Mouse (Mus musculus) intestine, embryonic 15.5 days (tissue): ENCODE data around the gene Nos1. TPM values are rescaled to one million over a fixed set of nuclear protein-coding genes. Genes with fewer than 3 reads are reported as not detected.

Experiments
- ATAC-seq: fragments of 200-750 bp; cut with Nextera tagmentation; 2 replicates; pipeline ENCODE4 v1.8.0; 2017; ENCODE audit warnings: moderate TSS enrichment, moderate library complexity
- H3K27ac ChIP-seq: fragments of 300-500 bp; sonication (generic); 2 replicates; pipeline ENCODE4 v1.5.1; 2015; ENCODE audit warnings: mild to moderate bottlenecking, inconsistent platforms
- H3K27me3 ChIP-seq: fragments of 300-500 bp; sonication (generic); replicated peaks from 2 replicates; pipeline ENCODE4 v1.6.1; 2015; ENCODE audit warnings: inconsistent platforms
- H3K36me3 ChIP-seq: fragments of 300-500 bp; sonication (generic); 2 replicates; pipeline ENCODE4 v1.6.1; 2015; ENCODE audit warnings: inconsistent platforms
- H3K4me1 ChIP-seq: fragments of 300-500 bp; sonication (generic); replicated peaks from 2 replicates; pipeline ENCODE4 v1.6.1; 2015; ENCODE audit warnings: inconsistent platforms
- H3K4me2 ChIP-seq: fragments of 300-500 bp; sonication (generic); replicated peaks from 2 replicates; pipeline ENCODE4 v1.6.1; 2015; ENCODE audit warnings: mild to moderate bottlenecking, inconsistent platforms
- H3K4me3 ChIP-seq: fragments of 300-500 bp; sonication (generic); replicated peaks from 2 replicates; pipeline ENCODE4 v1.5.1; 2015; ENCODE audit warnings: inconsistent platforms
- H3K9ac ChIP-seq: fragments of 300-500 bp; sonication (generic); 2 replicates; pipeline ENCODE4 v1.6.1; 2015; ENCODE audit warnings: inconsistent platforms
- H3K9me3 ChIP-seq: fragments of 300-500 bp; sonication (generic); 2 replicates; pipeline ENCODE4 v1.6.1; 2016; ENCODE audit warnings: inconsistent platforms
- WGBS: fragments of 180-500 bp; shearing (Covaris S2); methylation state at CpG from one replicate; pipeline ENCODE4 v1.1.7; 2015; 5-methylcytosine and 5-hydroxymethylcytosine counted together
- polyA plus RNA-seq: library from polyadenylated mRNA; unstranded; fragments of >200 nt; fragmentation: Nextera tagmentation; extraction: Ambion mirVana; gene quantifications from 2 replicates; pipeline ENCODE4 v1.2.1, GENCODE M21; 2015

Gene Nos1
- polyA plus RNA-seq, 1 experiment from 2014 or later, result 0.87 TPM

- Histone ChIP-seq H3K27me3 (no peaks in the 10 kb centered on the region), H3K4me3 (no peak overlapping the region), H3K27ac (no peak overlapping the region), H3K9me3 (no peaks in the 10 kb centered on the region), H3K4me1 (no peaks in the 10 kb centered on the region), H3K4me2 (no peak overlapping the region), H3K36me3 (no peaks in the 10 kb centered on the region), H3K9ac (no peak overlapping the region)
- WGBS, result 83% methylated on average over 11 of the region's 11 CpGs
- ATAC-seq, result no peak
These were observed 21.3 kb downstream of the Nos1 start for GRCm38 (mm10) chr5:117802071-117802521.

GRCm38 (mm10) chr5:117803551-117803950 is 22.7 kb downstream of the Nos1 start:
- H3K9me3 ChIP-seq, result no peaks in the 10 kb centered on the region
- H3K27ac ChIP-seq, result no peak overlapping the region
- WGBS, result 63% methylated on average over 7 of the region's 7 CpGs
- H3K4me3 ChIP-seq, result no peak overlapping the region
- H3K27me3 ChIP-seq, result no peaks in the 10 kb centered on the region
- H3K4me1 ChIP-seq, result no peaks in the 10 kb centered on the region
- ATAC-seq, result no peak
- H3K9ac ChIP-seq, result no peak overlapping the region
- no peaks in the 10 kb centered on the region for H3K36me3 ChIP-seq
- no peak overlapping the region for H3K4me2 ChIP-seq

- H3K36me3 ChIP-seq, result no peaks in the 10 kb centered on the region
- WGBS, result 95% methylated on average over 7 of the region's 7 CpGs
These were observed 30.1 kb downstream of the Nos1 start for GRCm38 (mm10) chr5:117810930-117811329.

DNA sequence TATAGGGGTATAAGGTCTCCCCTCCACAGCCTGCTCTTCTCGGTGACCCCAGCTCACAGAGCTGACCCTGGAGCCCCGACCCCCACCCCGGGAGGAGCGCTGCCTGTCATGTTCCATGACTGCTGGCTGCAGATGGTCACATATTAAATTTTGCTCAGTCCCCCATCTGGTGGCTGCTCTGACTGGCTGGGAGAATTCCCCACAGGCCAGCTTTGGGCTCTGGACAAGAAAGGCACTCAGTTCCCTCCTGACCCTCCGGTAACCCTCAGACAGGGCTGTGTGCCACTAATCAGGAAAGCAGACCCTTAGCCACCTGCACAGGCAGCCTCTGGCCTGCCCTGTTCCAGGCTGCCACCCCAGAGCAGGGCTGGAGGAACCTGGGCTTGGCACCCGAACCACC is 38.0 kb downstream of the Nos1 start:
- H3K9me3 ChIP-seq, result no peaks in the 10 kb centered on the region
- ATAC-seq, result no peak
- no peak overlapping the region for H3K27ac ChIP-seq
- no peak overlapping the region for H3K4me2 ChIP-seq
- no peaks in the 10 kb centered on the region for H3K27me3 ChIP-seq
- WGBS, result 78% methylated on average over 6 of the region's 6 CpGs
- no peaks in the 10 kb centered on the region for H3K36me3 ChIP-seq
- H3K4me1 ChIP-seq, result no peaks in the 10 kb centered on the region
- no peak overlapping the region for H3K4me3 ChIP-seq
- no peak overlapping the region for H3K9ac ChIP-seq

More at GRCm38 (mm10) chr5:117810930-117811329, 30.1 kb downstream of the Nos1 start:
- no peak overlapping the region for H3K27ac ChIP-seq
- H3K4me3 ChIP-seq, result no peak overlapping the region
- H3K4me2 ChIP-seq, result no peak overlapping the region
- H3K27me3 ChIP-seq, result no peaks in the 10 kb centered on the region
- H3K9ac ChIP-seq, result no peak overlapping the region
- H3K4me1 ChIP-seq, result no peaks in the 10 kb centered on the region
- ATAC-seq, result no peak
- H3K9me3 ChIP-seq, result no peaks in the 10 kb centered on the region

DNA sequence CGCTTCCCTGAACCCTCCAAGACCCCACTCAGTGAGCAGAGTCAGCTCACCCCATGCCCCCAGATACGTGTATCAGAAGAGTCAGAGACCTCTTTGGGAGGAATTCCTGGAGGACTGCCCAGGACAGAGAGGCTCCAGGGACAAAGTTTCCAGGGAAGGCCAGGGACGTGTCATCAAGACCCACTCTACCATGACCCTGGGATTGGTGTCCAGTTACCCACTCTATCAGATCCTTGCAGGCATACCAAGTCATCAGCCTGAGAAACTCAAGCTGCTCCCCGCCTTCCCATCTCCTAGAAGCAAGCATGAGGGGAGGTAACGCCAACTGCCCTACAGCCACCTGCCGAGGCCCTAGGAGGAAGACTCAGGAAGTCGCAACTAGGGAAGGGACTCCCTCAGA is 39.6 kb downstream of the Nos1 start:
- ATAC-seq, result no peak
- no peaks in the 10 kb centered on the region for H3K9me3 ChIP-seq

DNA sequence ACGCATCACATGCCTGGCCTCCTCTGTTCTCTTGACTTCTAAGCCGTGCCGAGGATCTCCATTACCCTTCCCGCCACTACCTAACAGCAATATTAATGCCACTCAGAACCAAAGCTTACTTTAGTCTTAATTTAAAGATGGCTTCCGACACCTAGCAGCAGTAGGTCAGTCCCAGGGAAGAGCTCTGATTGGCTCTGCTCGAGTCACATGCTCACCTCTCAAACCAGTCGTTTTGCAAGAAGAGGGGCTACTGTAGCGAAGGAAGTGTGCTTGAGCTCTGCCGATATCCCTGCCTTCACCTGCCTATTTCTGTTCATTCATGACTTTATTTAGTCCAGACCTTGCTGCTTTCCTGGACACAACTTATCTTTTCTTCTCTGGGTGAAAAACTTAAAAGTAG is 43.0 kb downstream of the Nos1 start:
- 90% methylated on average over 9 of the region's 9 CpGs for WGBS
- H3K4me1 ChIP-seq, result no peaks in the 10 kb centered on the region
- no peak overlapping the region for H3K4me2 ChIP-seq
- H3K27ac ChIP-seq, result no peak overlapping the region
- ATAC-seq, result no peak
- H3K36me3 ChIP-seq, result no peaks in the 10 kb centered on the region
- H3K9ac ChIP-seq, result no peak overlapping the region
- H3K4me3 ChIP-seq, result no peak overlapping the region
- H3K27me3 ChIP-seq, result no peaks in the 10 kb centered on the region
- no peaks in the 10 kb centered on the region for H3K9me3 ChIP-seq

More for the DNA sequence above, 39.6 kb downstream of the Nos1 start:
- Histone ChIP-seq H3K27me3 (no peaks in the 10 kb centered on the region), H3K4me1 (no peaks in the 10 kb centered on the region), H3K36me3 (no peaks in the 10 kb centered on the region), H3K4me2 (no peak overlapping the region), H3K9ac (no peak overlapping the region), H3K27ac (no peak overlapping the region), H3K4me3 (no peak overlapping the region)
- 69% methylated on average over 7 of the region's 7 CpGs for WGBS

DNA sequence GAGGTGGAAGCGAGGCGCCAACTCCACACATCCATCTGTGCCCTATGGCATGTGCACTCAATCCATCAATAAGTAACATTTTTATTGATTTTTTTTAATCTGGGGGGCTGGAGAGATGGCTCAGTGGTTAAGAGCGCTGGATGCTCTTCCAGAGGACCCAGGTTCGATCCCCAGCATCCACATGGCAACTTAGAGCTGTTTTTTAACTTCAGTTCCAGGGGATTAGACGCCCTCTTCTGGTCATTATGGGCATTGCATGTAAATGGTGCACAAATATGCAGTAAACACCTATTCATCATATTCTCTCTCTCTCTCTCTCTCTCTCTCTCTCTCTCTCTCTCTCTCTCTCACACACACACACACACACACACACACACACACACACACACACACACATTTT is 43.7 kb downstream of the Nos1 start:
- Histone ChIP-seq H3K9ac (no peak overlapping the region), H3K4me2 (no peak overlapping the region), H3K4me1 (no peaks in the 10 kb centered on the region), H3K36me3 (no peaks in the 10 kb centered on the region), H3K9me3 (no peaks in the 10 kb centered on the region), H3K27me3 (no peaks in the 10 kb centered on the region), H3K4me3 (no peak overlapping the region), H3K27ac (no peak overlapping the region)
- WGBS, result 78% methylated on average over 5 of the region's 5 CpGs
- no peak for ATAC-seq

DNA sequence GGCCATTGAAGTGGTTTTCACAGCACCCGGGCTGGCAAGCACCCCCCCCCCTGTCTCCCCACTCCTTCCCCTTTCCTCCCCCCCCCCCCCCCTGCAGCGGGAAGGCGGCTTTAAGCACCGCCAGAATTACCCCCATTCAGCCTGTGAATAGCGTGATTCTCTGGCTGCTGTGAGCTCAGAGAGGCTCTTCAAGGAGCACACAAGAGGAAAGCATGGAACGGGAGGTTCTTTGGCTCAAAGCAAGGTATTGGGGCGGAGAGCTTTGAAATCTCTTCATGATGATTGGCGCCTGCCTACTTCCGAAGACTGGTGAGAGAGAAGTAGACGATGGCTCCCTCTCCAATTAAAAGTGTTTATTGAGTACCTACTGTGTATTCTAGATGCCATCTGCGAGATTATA is 44.5 kb downstream of the Nos1 start:
- H3K9ac ChIP-seq, result no peak overlapping the region
- H3K36me3 ChIP-seq, result no peaks in the 10 kb centered on the region
- H3K27me3 ChIP-seq, result no peaks in the 10 kb centered on the region
- H3K4me2 ChIP-seq, result no peak overlapping the region
- H3K4me3 ChIP-seq, result no peak overlapping the region
- no peaks in the 10 kb centered on the region for H3K9me3 ChIP-seq
- H3K27ac ChIP-seq, result no peak overlapping the region
- ATAC-seq, result no peak
- WGBS, result 67% methylated on average over 11 of the region's 11 CpGs
- H3K4me1 ChIP-seq, result no peaks in the 10 kb centered on the region

DNA sequence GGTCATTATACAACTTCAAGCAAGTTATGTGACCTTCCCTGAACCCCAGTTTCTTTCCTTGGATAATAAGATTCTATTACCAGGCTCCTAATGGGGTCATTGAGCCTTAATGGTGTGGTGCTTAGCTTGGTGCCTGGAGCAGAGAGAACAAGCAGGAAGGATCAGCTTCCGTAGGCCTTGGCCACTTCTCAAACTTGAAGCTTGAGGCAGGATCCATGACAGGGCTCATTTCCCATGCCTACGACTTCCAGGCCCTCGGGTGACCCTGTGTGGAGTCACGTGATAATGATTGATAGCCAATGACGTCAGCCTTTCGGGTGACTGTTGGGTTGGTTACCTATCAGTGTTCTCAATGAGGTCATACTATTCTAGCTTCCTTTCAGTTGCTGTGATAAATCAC is 46.5 kb downstream of the Nos1 start:
- 73% methylated on average over 6 of the region's 6 CpGs for WGBS
- Histone ChIP-seq H3K9me3 (no peaks in the 10 kb centered on the region), H3K27ac (no peak overlapping the region), H3K27me3 (no peaks in the 10 kb centered on the region), H3K4me3 (no peak overlapping the region), H3K4me1 (no peaks in the 10 kb centered on the region), H3K9ac (no peak overlapping the region), H3K36me3 (no peaks in the 10 kb centered on the region), H3K4me2 (no peak overlapping the region)
- no peak for ATAC-seq

GRCm38 (mm10) chr5:117836930-117837329 is 56.1 kb downstream of the Nos1 start:
- no peak for ATAC-seq
- Histone ChIP-seq H3K27me3 (peaks cover 29% of the 10 kb centered on the region), H3K4me2 (no peak overlapping the region), H3K4me3 (no peak overlapping the region), H3K9me3 (no peaks in the 10 kb centered on the region), H3K27ac (no peak overlapping the region), H3K4me1 (peaks cover 5% of the 10 kb centered on the region; the same call in 1 of the 2 replicates), H3K9ac (no peak overlapping the region), H3K36me3 (no peaks in the 10 kb centered on the region)
- WGBS, result 7% methylated on average over 5 of the region's 5 CpGs

DNA sequence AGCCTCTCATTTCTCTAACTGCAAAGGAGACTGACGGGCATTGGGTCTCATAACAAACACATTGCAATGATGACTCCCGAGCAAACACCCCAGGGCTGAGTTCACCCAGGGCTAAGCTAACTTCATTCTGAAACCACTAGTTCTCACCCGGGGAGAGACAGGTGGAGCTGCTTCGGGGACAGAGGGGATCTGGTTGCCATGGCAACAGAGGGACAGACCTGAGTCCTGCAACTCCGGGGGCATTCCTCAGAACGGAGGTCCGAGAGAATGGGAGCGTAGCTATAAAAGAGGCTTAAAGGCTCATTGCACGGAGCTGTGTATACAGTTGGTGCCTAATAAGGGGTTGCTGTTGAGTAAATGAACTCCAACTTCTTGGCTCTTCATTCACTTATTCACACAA is 56.9 kb downstream of the Nos1 start:
- 28% methylated on average over 9 of the region's 9 CpGs for WGBS
- Histone ChIP-seq H3K9ac (no peak overlapping the region), H3K27me3 (peaks cover 37% of the 10 kb centered on the region), H3K4me1 (peaks cover 9% of the 10 kb centered on the region), H3K9me3 (no peaks in the 10 kb centered on the region), H3K36me3 (no peaks in the 10 kb centered on the region), H3K4me3 (no peak overlapping the region), H3K27ac (no peak overlapping the region), H3K4me2 (no peak overlapping the region)
- no peak for ATAC-seq

- Histone ChIP-seq H3K9ac (no peak overlapping the region), H3K4me1 (peaks cover 9% of the 10 kb centered on the region), H3K36me3 (no peaks in the 10 kb centered on the region), H3K27me3 (peaks cover 55% of the 10 kb centered on the region), H3K27ac (no peak overlapping the region), H3K4me3 (no peak overlapping the region), H3K4me2 (no peak overlapping the region), H3K9me3 (no peaks in the 10 kb centered on the region)
- WGBS, result 67% methylated on average over 7 of the region's 7 CpGs
- no peak for ATAC-seq
These were observed 58.7 kb downstream of the Nos1 start for GRCm38 (mm10) chr5:117839501-117839900.

GRCm38 (mm10) chr5:117840203-117840602 is 59.4 kb downstream of the Nos1 start:
- ATAC-seq, result 0 out of 2 replicates have a peak, but pooled peaks have one; percentile 6
- H3K4me1 ChIP-seq, result peaks cover 9% of the 10 kb centered on the region
- H3K36me3 ChIP-seq, result no peaks in the 10 kb centered on the region
- 45% methylated on average over 9 of the region's 9 CpGs for WGBS
- no peak overlapping the region for H3K4me3 ChIP-seq
- H3K9me3 ChIP-seq, result no peaks in the 10 kb centered on the region
- no peak overlapping the region for H3K9ac ChIP-seq
- H3K27ac ChIP-seq, result no peak overlapping the region
- peaks cover 55% of the 10 kb centered on the region for H3K27me3 ChIP-seq
- H3K4me2 ChIP-seq, result no peak overlapping the region
